Mouse (Mus musculus): ENCODE data around the gene Olfr800.

Gene Olfr800

GRCm38 (mm10) chr10:129657394-129657793 is at the start of gene Olfr800:
Gene Olfr800 (plus strand): TSS chr10:129657694.
- no peak for DNase-seq

- no peak for DNase-seq
Observed at GRCm38 (mm10) chr10:129612470-129612869, 45.0 kb upstream of the Olfr800 start, which contains the start of gene Olfr796. Gene Olfr796 (minus strand): TSS chr10:129612570.

DNA sequence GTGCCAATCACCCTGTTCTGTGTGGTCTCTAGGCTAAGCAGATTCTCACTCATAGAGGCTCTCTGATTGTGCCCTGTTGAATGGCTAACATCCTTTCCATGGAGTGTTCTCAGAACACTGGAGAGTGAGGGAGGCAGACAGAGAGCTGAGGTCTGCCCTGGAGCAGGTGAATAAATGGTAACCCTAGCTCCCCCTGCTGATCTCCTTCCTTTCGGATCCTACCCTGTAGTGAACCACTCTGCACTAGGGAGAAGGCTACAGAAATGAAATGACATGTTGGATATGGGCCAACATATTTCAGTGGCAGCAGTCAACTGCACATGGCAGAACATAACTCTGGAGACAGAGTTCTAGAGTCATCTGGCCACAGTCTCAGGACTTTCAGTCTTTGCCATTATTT is 35.8 kb upstream of the Olfr800 start:
- no peak for DNase-seq

DNA sequence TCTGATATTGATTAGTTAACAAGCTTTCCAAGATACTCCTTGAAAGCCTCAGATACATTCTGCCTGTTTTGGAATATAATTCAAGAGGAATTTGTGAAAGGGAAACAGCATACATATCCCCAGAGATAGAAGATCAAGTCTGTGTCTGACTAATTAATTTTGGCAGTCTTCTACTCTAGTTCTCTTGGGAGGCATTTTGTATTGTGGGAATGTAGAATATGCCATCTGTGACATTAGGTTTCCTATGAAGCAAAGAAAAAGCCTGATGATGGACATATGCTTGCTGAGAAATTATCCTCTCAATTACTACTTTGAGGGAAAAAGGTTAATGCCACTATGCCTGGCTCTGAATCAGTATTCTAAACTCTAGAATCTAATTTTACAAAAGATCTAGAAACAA is 34.2 kb upstream of the Olfr800 start:
- DNase-seq, result no peak

DNA sequence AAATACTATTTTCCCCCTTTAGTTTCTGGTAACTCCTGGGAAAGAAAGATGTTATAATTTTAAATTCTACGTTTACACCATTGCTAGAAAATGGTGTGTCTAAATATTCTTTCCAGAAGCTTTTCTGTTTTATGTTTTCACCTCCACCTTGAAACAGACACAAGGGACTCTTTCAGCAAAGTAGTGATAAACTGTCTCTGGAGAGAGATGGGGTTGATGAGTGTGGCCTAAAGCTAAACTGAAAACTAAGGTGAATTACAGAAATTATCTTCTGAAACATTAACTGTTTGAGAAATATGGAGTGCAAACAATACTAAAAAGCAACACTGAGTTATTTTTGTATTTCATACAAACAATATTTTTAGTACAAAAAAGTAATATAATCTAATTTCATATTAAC is 29.7 kb upstream of the Olfr800 start, which contains the start of gene Olfr798:
Olfr798 (minus strand) TSS at position 101 of the 400 bp plus-strand sequence.
- no peak for DNase-seq

DNA sequence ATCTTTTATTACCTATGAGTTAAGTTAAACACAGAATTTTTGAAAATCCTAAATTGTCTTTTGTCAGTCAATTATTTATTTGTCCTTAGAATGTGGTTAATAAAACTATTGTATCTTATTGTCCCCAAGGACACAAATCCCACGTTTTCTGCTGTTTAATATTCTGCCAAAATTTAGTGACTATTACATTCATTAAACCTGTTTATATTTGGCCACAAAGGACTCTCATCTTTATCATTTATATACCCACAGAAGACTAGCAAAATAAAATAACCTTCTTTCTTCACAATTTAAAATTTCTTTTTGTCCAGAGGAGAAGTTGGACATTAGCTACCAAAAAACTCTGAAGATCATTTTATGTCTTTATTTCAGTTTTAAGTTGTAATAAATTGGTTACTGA is 20.3 kb upstream of the Olfr800 start, which contains the start of gene Olfr799:
Olfr799 (plus strand) TSS at position 301 of the 400 bp plus-strand sequence.
- no peak for DNase-seq

DNA sequence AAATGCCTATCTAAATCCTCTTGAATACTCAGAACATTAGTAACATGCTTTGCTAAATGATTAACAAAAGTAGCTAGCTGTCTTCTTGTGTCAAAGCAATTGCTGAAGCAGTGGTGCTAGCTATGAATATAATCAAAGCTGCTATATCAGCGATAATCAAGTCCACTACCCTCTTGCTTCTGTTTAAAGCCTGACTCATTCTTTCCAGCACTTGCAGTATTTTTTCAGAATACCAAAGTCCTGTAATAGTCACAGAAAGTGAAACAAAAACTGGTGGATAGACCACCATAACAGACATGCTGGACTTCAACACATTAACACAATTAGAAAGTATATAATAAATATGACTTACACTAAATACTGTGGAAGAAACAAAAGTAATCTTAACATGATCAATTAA is 5.7 kb upstream of the Olfr800 start:
- no peak for DNase-seq

- no peak for DNase-seq
Observed at GRCm38 (mm10) chr10:129673765-129674164, 16.3 kb downstream of the Olfr800 start, which contains the start of gene Olfr801. Gene Olfr801 (minus strand): TSS chr10:129673865.

- no peak for DNase-seq
Observed at GRCm38 (mm10) chr10:129688069-129688468, 30.6 kb downstream of the Olfr800 start, which contains the start of gene Olfr802. Gene Olfr802 (minus strand): TSS chr10:129688169.

DNA sequence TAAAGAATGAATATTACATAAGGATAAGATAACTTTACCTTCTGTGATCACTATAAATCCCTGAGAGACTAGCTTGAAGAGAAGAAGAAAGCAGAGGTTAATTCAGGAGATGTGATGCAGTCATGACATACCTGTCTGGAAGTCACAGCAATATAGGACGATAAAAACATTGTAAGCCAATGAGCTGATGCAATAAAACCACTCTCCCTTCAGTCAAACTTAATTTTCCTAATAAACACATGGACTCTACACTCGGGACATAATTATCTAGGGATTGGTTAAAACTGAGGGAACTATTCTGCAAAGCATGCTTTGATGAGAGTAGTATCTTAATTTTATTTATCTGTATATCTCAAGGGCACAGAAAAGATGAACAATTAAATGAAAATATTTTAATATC is 36.7 kb downstream of the Olfr800 start, which contains the start of gene Olfr803:
Olfr803 (minus strand) TSS at position 101 of the 400 bp plus-strand sequence.
- DNase-seq, result no peak

DNA sequence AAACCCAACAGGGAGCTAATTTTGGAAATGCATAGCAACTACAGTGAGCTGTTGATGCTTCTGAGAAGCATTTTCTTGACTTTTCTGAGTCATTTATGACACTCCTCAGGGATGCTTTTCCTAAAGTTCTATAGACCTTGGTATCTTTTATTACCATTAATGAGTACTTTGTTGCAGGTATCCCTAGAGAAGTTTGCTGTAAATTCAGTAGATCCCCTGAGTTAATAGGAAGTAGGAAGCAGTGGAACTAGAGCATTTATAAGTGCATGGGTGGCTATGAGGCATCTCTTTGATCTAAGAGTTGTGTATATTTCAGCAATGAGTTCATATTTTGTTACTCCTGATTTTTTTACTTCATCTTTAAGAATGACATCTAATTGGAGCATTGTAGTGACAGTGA is 45.4 kb downstream of the Olfr800 start, which contains the start of gene Olfr804:
Olfr804 (plus strand) TSS at position 301 of the 400 bp plus-strand sequence.
- no peak for DNase-seq

Measured in lung, postnatal 14 days (tissue).